Mouse (Mus musculus) gastrocnemius, adult 8-10 months (tissue): ENCODE data around the gene Zbtb21. TPM values are rescaled to one million over a fixed set of nuclear protein-coding genes. Genes with fewer than 3 reads are reported as not detected.

ENCODE experiments used
- total RNA-seq, 4 experiments: library from RNA; stranded (reverse); gene quantifications; 2 replicates each; pipeline ENCODE4 v1.2.4; 2022

Gene Zbtb21
- total RNA-seq, 4 experiments from 2014 or later = 6.7 to 10.5 (median 7.5) TPM

Other genes with a start within 250 kb of the Zbtb21 start
- under 1 TPM in 1 of 4 experiments, not detected in 3; 0.07 TPM for gene Ripk4, start 198.8 kb downstream of the Zbtb21 start, total RNA-seq
- gene Prdm15, start 110.8 kb downstream of the Zbtb21 start, total RNA-seq = 1 to 10 TPM; 6.1 to 9.7 (median 7.1) TPM
- gene C2cd2, start within 50 bp of the Zbtb21 start, total RNA-seq = 100 to 1,000 TPM; 186 to 243 (median 221) TPM
- 1 to 10 TPM; 4.6 to 10.0 (median 8.4) TPM for gene B230307C23Rik, start 34.7 kb upstream of the Zbtb21 start, total RNA-seq
- gene A630089N07Rik, start 119.8 kb upstream of the Zbtb21 start, total RNA-seq = 1 to 10 TPM; 1.6 to 3.4 (median 2.1) TPM